Mouse (Mus musculus): ENCODE measurements around the gene Pparg. TPM values are rescaled to one million over a fixed set of nuclear protein-coding genes. Genes with fewer than 3 reads are reported as not detected.

Pparg gene
- polyA plus RNA-seq, 1 experiment = 6.7 TPM

GRCm38 (mm10) chr6:115396911-115397310 lies 36.2 kb downstream of the Pparg start:
- H3K27ac ChIP-seq (ENCODE audit: insufficient read depth, low read length) = no peak overlapping the region
- H3K4me1 ChIP-seq (ENCODE audit: control insufficient read depth, insufficient read depth, low read length) = no peaks in the 10 kb centered on the region
- TF ChIP-seq POLR2A (IDR thresholded peaks at IDR 0.05; ENCODE audit: low read depth, low read length) (no peak), CTCF (IDR thresholded peaks at IDR 0.05; ENCODE audit: borderline replicate concordance, insufficient read depth, low read length) (no peak)
- no peak overlapping the region for H3K4me3 ChIP-seq (ENCODE audit: insufficient read depth, low read length)

GRCm38 (mm10) chr6:115404354-115404753 lies 43.6 kb downstream of the Pparg start:
- Histone ChIP-seq H3K4me3 (ENCODE audit: insufficient read depth, low read length) (no peak overlapping the region), H3K4me1 (ENCODE audit: control insufficient read depth, insufficient read depth, low read length) (no peaks in the 10 kb centered on the region), H3K27ac (ENCODE audit: insufficient read depth, low read length) (no peak overlapping the region)
- no peak for TF ChIP-seq CTCF (IDR thresholded peaks at IDR 0.05; ENCODE audit: borderline replicate concordance, insufficient read depth, low read length)
- no peak for TF ChIP-seq POLR2A (IDR thresholded peaks at IDR 0.05; ENCODE audit: low read depth, low read length)

- H3K4me1 ChIP-seq (ENCODE audit: control insufficient read depth, insufficient read depth, low read length) = no peaks in the 10 kb centered on the region
- no peak overlapping the region for H3K4me3 ChIP-seq (ENCODE audit: insufficient read depth, low read length)
- TF ChIP-seq CTCF (IDR thresholded peaks at IDR 0.05; ENCODE audit: borderline replicate concordance, insufficient read depth, low read length) = no peak
- no peak for TF ChIP-seq POLR2A (IDR thresholded peaks at IDR 0.05; ENCODE audit: low read depth, low read length)
- H3K27ac ChIP-seq (ENCODE audit: insufficient read depth, low read length) = no peak overlapping the region
These were observed 50.7 kb downstream of the Pparg start for GRCm38 (mm10) chr6:115411477-115411876.

GRCm38 (mm10) chr6:115418171-115418570 lies 57.4 kb downstream of the Pparg start:
- no peaks in the 10 kb centered on the region for H3K4me1 ChIP-seq (ENCODE audit: control insufficient read depth, insufficient read depth, low read length)
- no peak overlapping the region for H3K27ac ChIP-seq (ENCODE audit: insufficient read depth, low read length)
- TF ChIP-seq CTCF (IDR thresholded peaks at IDR 0.05; ENCODE audit: borderline replicate concordance, insufficient read depth, low read length) = no peak
- no peak for TF ChIP-seq POLR2A (IDR thresholded peaks at IDR 0.05; ENCODE audit: low read depth, low read length)
- H3K4me3 ChIP-seq (ENCODE audit: insufficient read depth, low read length) = no peak overlapping the region

GRCm38 (mm10) chr6:115418964-115419363 lies 58.2 kb downstream of the Pparg start:
- no peak overlapping the region for H3K4me3 ChIP-seq (ENCODE audit: insufficient read depth, low read length)
- TF ChIP-seq POLR2A (IDR thresholded peaks at IDR 0.05; ENCODE audit: low read depth, low read length) = no peak
- no peak for TF ChIP-seq CTCF (IDR thresholded peaks at IDR 0.05; ENCODE audit: borderline replicate concordance, insufficient read depth, low read length)
- no peaks in the 10 kb centered on the region for H3K4me1 ChIP-seq (ENCODE audit: control insufficient read depth, insufficient read depth, low read length)
- no peak overlapping the region for H3K27ac ChIP-seq (ENCODE audit: insufficient read depth, low read length)

- no peak for TF ChIP-seq CTCF (IDR thresholded peaks at IDR 0.05; ENCODE audit: borderline replicate concordance, insufficient read depth, low read length)
- TF ChIP-seq POLR2A (IDR thresholded peaks at IDR 0.05; ENCODE audit: low read depth, low read length) = no peak
- Histone ChIP-seq H3K27ac (ENCODE audit: insufficient read depth, low read length) (no peak overlapping the region), H3K4me1 (ENCODE audit: control insufficient read depth, insufficient read depth, low read length) (no peaks in the 10 kb centered on the region), H3K4me3 (ENCODE audit: insufficient read depth, low read length) (no peak overlapping the region)
These were observed 60.2 kb downstream of the Pparg start for GRCm38 (mm10) chr6:115420963-115421362.

GRCm38 (mm10) chr6:115421665-115422064 lies 60.9 kb downstream of the Pparg start:
- Histone ChIP-seq H3K4me3 (ENCODE audit: insufficient read depth, low read length) (no peak overlapping the region), H3K4me1 (ENCODE audit: control insufficient read depth, insufficient read depth, low read length) (no peaks in the 10 kb centered on the region), H3K27ac (ENCODE audit: insufficient read depth, low read length) (no peak overlapping the region)
- no peak for TF ChIP-seq POLR2A (IDR thresholded peaks at IDR 0.05; ENCODE audit: low read depth, low read length)
- TF ChIP-seq CTCF (IDR thresholded peaks at IDR 0.05; ENCODE audit: borderline replicate concordance, insufficient read depth, low read length) = no peak

- no peak overlapping the region for H3K4me3 ChIP-seq (ENCODE audit: insufficient read depth, low read length)
- H3K4me1 ChIP-seq (ENCODE audit: control insufficient read depth, insufficient read depth, low read length) = no peaks in the 10 kb centered on the region
- TF ChIP-seq POLR2A (IDR thresholded peaks at IDR 0.05; ENCODE audit: low read depth, low read length) (no peak), CTCF (IDR thresholded peaks at IDR 0.05; ENCODE audit: borderline replicate concordance, insufficient read depth, low read length) (no peak)
- no peak overlapping the region for H3K27ac ChIP-seq (ENCODE audit: insufficient read depth, low read length)
These were observed 63.7 kb downstream of the Pparg start for GRCm38 (mm10) chr6:115424433-115424832.

- no peak overlapping the region for H3K27ac ChIP-seq (ENCODE audit: insufficient read depth, low read length)
- H3K4me3 ChIP-seq (ENCODE audit: insufficient read depth, low read length) = no peak overlapping the region
- no peaks in the 10 kb centered on the region for H3K4me1 ChIP-seq (ENCODE audit: control insufficient read depth, insufficient read depth, low read length)
- TF ChIP-seq CTCF (IDR thresholded peaks at IDR 0.05; ENCODE audit: borderline replicate concordance, insufficient read depth, low read length) (no peak), POLR2A (IDR thresholded peaks at IDR 0.05; ENCODE audit: low read depth, low read length) (no peak)
These were observed 72.0 kb downstream of the Pparg start for GRCm38 (mm10) chr6:115432726-115433125.

- Histone ChIP-seq H3K4me3 (ENCODE audit: insufficient read depth, low read length) (no peak overlapping the region), H3K4me1 (ENCODE audit: control insufficient read depth, insufficient read depth, low read length) (no peaks in the 10 kb centered on the region), H3K27ac (ENCODE audit: insufficient read depth, low read length) (no peak overlapping the region)
- no peak for TF ChIP-seq CTCF (IDR thresholded peaks at IDR 0.05; ENCODE audit: borderline replicate concordance, insufficient read depth, low read length)
- no peak for TF ChIP-seq POLR2A (IDR thresholded peaks at IDR 0.05; ENCODE audit: low read depth, low read length)
These were observed 73.3 kb downstream of the Pparg start for GRCm38 (mm10) chr6:115434054-115434453.

- TF ChIP-seq CTCF (IDR thresholded peaks at IDR 0.05; ENCODE audit: borderline replicate concordance, insufficient read depth, low read length) (no peak), POLR2A (IDR thresholded peaks at IDR 0.05; ENCODE audit: low read depth, low read length) (no peak)
- no peak overlapping the region for H3K4me3 ChIP-seq (ENCODE audit: insufficient read depth, low read length)
- H3K27ac ChIP-seq (ENCODE audit: insufficient read depth, low read length) = no peak overlapping the region
- no peaks in the 10 kb centered on the region for H3K4me1 ChIP-seq (ENCODE audit: control insufficient read depth, insufficient read depth, low read length)
These were observed 74.1 kb downstream of the Pparg start for GRCm38 (mm10) chr6:115434816-115435215.

Measured in embryonic fibroblast, embryonic 13.5 days (primary cell).